In genomic region chr14:57737089-57737488, GRCm38 (mm10) we compare ENCODE assay signal across 16 mouse cellular contexts. TPM values are rescaled to one million over a fixed set of nuclear protein-coding genes. Genes with fewer than 3 reads are reported as not detected.
DNase-seq lines count a peak whose midpoint lies in the region; ATAC-seq lines count a peak whose summit lies in the region.
"Had no signal": no experiment of that assay in that cellular context is flagged by ENCODE, and none has a peak within 500 bp of the region (broad histone marks: within the 10 kb centered on the region; RNA-seq: fewer than 3 reads in every experiment).

No protein-coding gene starts in this region.

- peaks cover 57% of the 10 kb centered on the region for H3K4me1 ChIP-seq in heart, embryonic 16.5 days (ENCODE audit: control insufficient read depth, insufficient read depth, low read length)

- H3K27me3 ChIP-seq in heart, embryonic 16.5 days (ENCODE audit: control insufficient read depth, insufficient read depth, low read length), result no peaks in the 10 kb centered on the region
- H3K27me3 ChIP-seq: midbrain, embryonic 12.5 days had no signal

- no peaks in the 10 kb centered on the region for H3K9me3 ChIP-seq in heart, embryonic 16.5 days (replicated peaks; ENCODE audit: control insufficient read depth, low read length)
- H3K9me3 ChIP-seq: embryonic facial prominence, embryonic 10.5 days; midbrain, embryonic 12.5 days had no signal

- H3K36me3 ChIP-seq in heart, embryonic 16.5 days (ENCODE audit: control insufficient read depth, insufficient read depth), result peaks cover 3% of the 10 kb centered on the region; the same call in 1 of the 2 replicates

- peak; percentile 38 for DNase-seq in kidney, postnatal 14 days
- no peak for DNase-seq in kidney, postnatal 36 days
- peak; percentile 33 for DNase-seq in ovary, adult 18-20 months (ENCODE audit: low spot score)
- no peak for DNase-seq in ovary, postnatal 36 days (ENCODE audit: low spot score)
- peak; percentile 48 for DNase-seq in testis, postnatal 10 days (ENCODE audit: low spot score)
- DNase-seq in gastrocnemius, adult 8-10 months (ENCODE audit: low spot score in 2 of 2), result no peak
- DNase-seq in spleen, adult 18-20 months, result no peak
- DNase-seq: adrenal gland, adult 8-10 months; cerebellum, postnatal 10 days had no signal

- ATAC-seq in heart, embryonic 16.5 days (replicated peaks; ENCODE audit: extremely low read depth, insufficient read depth, low FRiP score), result peak; percentile 85

- no peak overlapping the region for H3K4me3 ChIP-seq in heart, embryonic 16.5 days (ENCODE audit: low read length)
- H3K4me3 ChIP-seq: embryonic facial prominence, embryonic 10.5 days; midbrain, embryonic 12.5 days had no signal

- H3K4me2 ChIP-seq in heart, embryonic 16.5 days (ENCODE audit: low read depth, low read length), result peak overlapping the region; percentile 2; the same call in 1 of the 2 replicates
- H3K4me2 ChIP-seq: midbrain, embryonic 12.5 days had no signal

- peak overlapping the region; percentile 76 for H3K27ac ChIP-seq in heart, embryonic 16.5 days (ENCODE audit: low read length)
- H3K27ac ChIP-seq: embryonic facial prominence, embryonic 10.5 days; midbrain, embryonic 12.5 days had no signal

- no peak overlapping the region for H3K9ac ChIP-seq in heart, embryonic 16.5 days (ENCODE audit: low read length)
- H3K9ac ChIP-seq: midbrain, embryonic 12.5 days had no signal

RNA-seq across cellular contexts. Expression of gene Gm49361, which starts 8.8 kb away (rescaled TPM):
- not detected in 2 replicates for polyA plus RNA-seq in heart, embryonic 16.5 days (2015; fragmentation: Nextera tagmentation; extraction: Ambion mirVana)
- total RNA-seq in gastrocnemius, adult 8-10 months (2022), result 1 to 10 TPM in 1 of 4 experiments, under 1 TPM in 1, not detected in 2; 0.70 to 1.4 TPM
- total RNA-seq: CH12.LX had no signal
- polyA plus RNA-seq: embryonic facial prominence, embryonic 10.5 days; hindbrain, embryonic 11.5 days; large intestine, adult 2 months; liver, embryonic 16.5 days; midbrain, embryonic 12.5 days had no signal

RNA-seq across cellular contexts. Expression of gene Lats2, which starts 21.1 kb away (rescaled TPM):
- 19.4 and 24.4 TPM in 2 replicates for polyA plus RNA-seq in heart, embryonic 16.5 days (2015; fragmentation: Nextera tagmentation; extraction: Ambion mirVana)
- 10 to 100 TPM; 15.7 to 23.4 (median 16.7) TPM for total RNA-seq in gastrocnemius, adult 8-10 months (2022)

Comparison
In these comparisons a context has a peak if more than half of its experiments do, and no peak if none do; other contexts are left out.
1. DNase-seq: peak in kidney, postnatal 14 days (single experiment), ovary, adult 18-20 months (single experiment) and testis, postnatal 10 days (single experiment); none in kidney, postnatal 36 days (0 of 2), ovary, postnatal 36 days (single experiment), gastrocnemius, adult 8-10 months (0 of 2) and spleen, adult 18-20 months (0 of 2).